Mouse (Mus musculus) bone marrow macrophage, adult 2 months (primary cell): ENCODE data around the gene Uvrag. TPM values are rescaled to one million over a fixed set of nuclear protein-coding genes. Genes with fewer than 3 reads are reported as not detected.

ENCODE experiments used
- H3K27ac ChIP-seq: 2 replicates; pipeline ENCODE4 v1.5.1; 2012; ENCODE audit warnings: low read depth, low read length; ENCODE audit not compliant: insufficient read depth
- H3K4me1 ChIP-seq: 2 replicates; pipeline ENCODE4 v1.6.1; 2012; ENCODE audit warnings: low read length; ENCODE audit not compliant: control insufficient read depth, insufficient read depth
- H3K4me3 ChIP-seq: 2 replicates; pipeline ENCODE4 v1.5.1; 2012; ENCODE audit warnings: mild to moderate bottlenecking, low read length, moderate library complexity; ENCODE audit not compliant: insufficient read depth
- CTCF ChIP-seq: IDR thresholded peaks from 2 replicates; pipeline ENCODE4 v1.5.1; 2012; ENCODE audit warnings: low read depth, mild to moderate bottlenecking, low read length, moderate library complexity
- POLR2A ChIP-seq: IDR thresholded peaks from 2 replicates; pipeline ENCODE4 v1.6.1; 2012; ENCODE audit warnings: mild to moderate bottlenecking, low read depth, low read length, borderline replicate concordance
- polyA plus RNA-seq: library from polyadenylated mRNA; stranded (reverse); fragments of >200 nt; gene quantifications from 2 replicates; pipeline ENCODE4 v1.2.4, GENCODE M21; 2012; ENCODE audit not compliant: missing spikeins, insufficient read depth, insufficient read length

Gene Uvrag
- polyA plus RNA-seq, 1 experiment: 61.3 TPM

- no peak overlapping the region for H3K27ac ChIP-seq
- H3K4me3 ChIP-seq: no peak overlapping the region
- TF ChIP-seq POLR2A (no peak), CTCF (no peak)
- H3K4me1 ChIP-seq: peaks cover 10% of the 10 kb centered on the region
Observed at GRCm38 (mm10) chr7:98959246-98959645, 181.7 kb downstream of the Uvrag start.

- Histone ChIP-seq H3K4me1 (peaks cover 16% of the 10 kb centered on the region), H3K4me3 (no peak overlapping the region), H3K27ac (no peak overlapping the region)
- TF ChIP-seq CTCF: no peak
- no peak for TF ChIP-seq POLR2A
Observed at GRCm38 (mm10) chr7:98958172-98958571, 182.8 kb downstream of the Uvrag start.

- Histone ChIP-seq H3K4me3 (no peak overlapping the region), H3K4me1 (peaks cover 11% of the 10 kb centered on the region), H3K27ac (no peak overlapping the region)
- no peak for TF ChIP-seq CTCF
- no peak for TF ChIP-seq POLR2A
Observed at GRCm38 (mm10) chr7:98957111-98957741, 183.7 kb downstream of the Uvrag start.

GRCm38 (mm10) chr7:98956609-98957008, 184.3 kb downstream of the Uvrag start:
- Histone ChIP-seq H3K4me3 (no peak overlapping the region), H3K27ac (no peak overlapping the region)
- TF ChIP-seq POLR2A (no peak), CTCF (no peak)

GRCm38 (mm10) chr7:98953649-98954048, 187.3 kb downstream of the Uvrag start:
- H3K4me1 ChIP-seq: peaks cover 14% of the 10 kb centered on the region
- H3K4me3 ChIP-seq: no peak overlapping the region
- no peak overlapping the region for H3K27ac ChIP-seq
- TF ChIP-seq POLR2A (no peak), CTCF (no peak)

More at GRCm38 (mm10) chr7:98956609-98957008, 184.3 kb downstream of the Uvrag start:
- peaks cover 11% of the 10 kb centered on the region for H3K4me1 ChIP-seq

GRCm38 (mm10) chr7:98944986-98945385, 196.0 kb downstream of the Uvrag start:
- no peak for TF ChIP-seq CTCF
- no peak for TF ChIP-seq POLR2A
- Histone ChIP-seq H3K4me1 (peaks cover 13% of the 10 kb centered on the region), H3K4me3 (no peak overlapping the region)

GRCm38 (mm10) chr7:98943687-98944086, 197.3 kb downstream of the Uvrag start:
- Histone ChIP-seq H3K4me3 (no peak overlapping the region), H3K27ac (no peak overlapping the region), H3K4me1 (peaks cover 10% of the 10 kb centered on the region)
- TF ChIP-seq POLR2A (no peak), CTCF (no peak)

More at GRCm38 (mm10) chr7:98944986-98945385, 196.0 kb downstream of the Uvrag start:
- H3K27ac ChIP-seq: no peak overlapping the region

- no peak overlapping the region for H3K27ac ChIP-seq
- H3K4me1 ChIP-seq: peaks cover 10% of the 10 kb centered on the region
- no peak for TF ChIP-seq POLR2A
- no peak for TF ChIP-seq CTCF
- H3K4me3 ChIP-seq: no peak overlapping the region
Observed at GRCm38 (mm10) chr7:98942746-98943145, 198.2 kb downstream of the Uvrag start.

- TF ChIP-seq CTCF: no peak
- no peak for TF ChIP-seq POLR2A
- H3K4me3 ChIP-seq: no peak overlapping the region
- H3K27ac ChIP-seq: no peak overlapping the region
- H3K4me1 ChIP-seq: peaks cover 5% of the 10 kb centered on the region
Observed at GRCm38 (mm10) chr7:98939194-98939593, 201.7 kb downstream of the Uvrag start.

GRCm38 (mm10) chr7:98938621-98939020, 202.3 kb downstream of the Uvrag start:
- H3K4me3 ChIP-seq: no peak overlapping the region
- H3K4me1 ChIP-seq: no peaks in the 10 kb centered on the region; the same call in 1 of the 2 replicates
- H3K27ac ChIP-seq: no peak overlapping the region
- TF ChIP-seq CTCF (no peak), POLR2A (no peak)
